Mouse (Mus musculus) limb, embryonic 15.5 days (tissue): ENCODE results near the gene Sobp. TPM values are rescaled to one million over a fixed set of nuclear protein-coding genes. Genes with fewer than 3 reads are reported as not detected.

ENCODE experiments used
- ATAC-seq: fragments of 200-750 bp; cut with Nextera tagmentation; 2 replicates; pipeline ENCODE4 v1.8.0; 2017; ENCODE audit warnings: low read depth, moderate TSS enrichment; ENCODE audit not compliant: insufficient number of reproducible peaks, low FRiP score, low TSS enrichment
- H3K27ac ChIP-seq: fragments of 300-500 bp; sonication (generic); 2 replicates; pipeline ENCODE4 v1.5.1; 2015; ENCODE audit warnings: moderate library complexity, mild to moderate bottlenecking, inconsistent platforms
- H3K27me3 ChIP-seq: fragments of 300-500 bp; sonication (generic); 2 replicates; pipeline ENCODE4 v1.6.1; 2015; ENCODE audit warnings: inconsistent platforms
- H3K36me3 ChIP-seq: fragments of 300-500 bp; sonication (generic); 2 replicates; pipeline ENCODE4 v1.6.1; 2015; ENCODE audit warnings: inconsistent platforms
- H3K4me1 ChIP-seq: fragments of 300-500 bp; sonication (generic); 2 replicates; pipeline ENCODE4 v1.6.1; 2015; ENCODE audit warnings: inconsistent platforms
- H3K4me2 ChIP-seq: fragments of 300-500 bp; sonication (generic); 2 replicates; pipeline ENCODE4 v1.6.1; 2015; ENCODE audit warnings: mild to moderate bottlenecking, inconsistent platforms
- H3K4me3 ChIP-seq: fragments of 300-500 bp; sonication (generic); 2 replicates; pipeline ENCODE4 v1.5.1; 2015; ENCODE audit warnings: mild to moderate bottlenecking, inconsistent platforms
- H3K9ac ChIP-seq: fragments of 300-500 bp; sonication (generic); 2 replicates; pipeline ENCODE4 v1.6.1; 2015; ENCODE audit warnings: inconsistent platforms
- H3K9me3 ChIP-seq: fragments of 300-500 bp; sonication (generic); 2 replicates; pipeline ENCODE4 v1.6.1; 2016; ENCODE audit warnings: inconsistent platforms
- whole genome bisulfite sequencing: fragments of 180-500 bp; shearing (Covaris S2); methylation state at CpG from one replicate; pipeline ENCODE4 v1.1.7; 2015; 5-methylcytosine and 5-hydroxymethylcytosine counted together
- polyA plus RNA-seq: library from polyadenylated mRNA; unstranded; fragments of >200 nt; fragmentation: Nextera tagmentation; extraction: Ambion mirVana; gene quantifications from 2 replicates; pipeline ENCODE4 v1.2.1, GENCODE M21; 2015

The Sobp gene
- polyA plus RNA-seq, 1 experiment from 2014 or later = 2.9 TPM

DNA sequence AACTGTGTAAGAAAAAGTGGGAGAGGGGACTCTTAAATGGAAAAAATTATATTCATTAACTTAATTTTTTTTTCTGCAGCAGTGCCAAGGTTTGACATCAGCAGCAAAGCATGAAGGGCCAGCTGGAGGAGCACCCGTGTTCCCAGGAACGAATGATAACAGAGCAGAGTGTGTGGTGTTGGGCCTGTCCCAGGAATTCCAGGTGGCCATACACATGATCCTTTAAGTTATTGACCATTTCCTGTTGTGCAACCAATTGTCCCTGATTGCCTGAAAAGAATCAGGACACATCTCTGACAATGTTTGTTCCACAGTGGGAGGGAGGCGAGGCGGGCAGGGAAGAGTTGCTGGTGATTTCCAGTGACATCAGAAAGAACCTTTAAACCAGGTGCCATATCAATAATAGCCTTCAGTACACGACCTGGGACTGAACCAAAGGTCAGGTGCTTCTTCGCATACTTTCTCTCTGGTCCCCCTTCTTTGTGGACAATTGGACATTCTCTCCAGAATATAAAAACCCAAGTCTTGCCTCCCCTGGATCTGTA lies 126.5 kb downstream of the Sobp start:
- H3K4me1 ChIP-seq = peaks cover 21% of the 10 kb centered on the region
- H3K4me3 ChIP-seq = no peak overlapping the region
- 65% methylated on average over 6 of the region's 6 CpGs for WGBS

DNA sequence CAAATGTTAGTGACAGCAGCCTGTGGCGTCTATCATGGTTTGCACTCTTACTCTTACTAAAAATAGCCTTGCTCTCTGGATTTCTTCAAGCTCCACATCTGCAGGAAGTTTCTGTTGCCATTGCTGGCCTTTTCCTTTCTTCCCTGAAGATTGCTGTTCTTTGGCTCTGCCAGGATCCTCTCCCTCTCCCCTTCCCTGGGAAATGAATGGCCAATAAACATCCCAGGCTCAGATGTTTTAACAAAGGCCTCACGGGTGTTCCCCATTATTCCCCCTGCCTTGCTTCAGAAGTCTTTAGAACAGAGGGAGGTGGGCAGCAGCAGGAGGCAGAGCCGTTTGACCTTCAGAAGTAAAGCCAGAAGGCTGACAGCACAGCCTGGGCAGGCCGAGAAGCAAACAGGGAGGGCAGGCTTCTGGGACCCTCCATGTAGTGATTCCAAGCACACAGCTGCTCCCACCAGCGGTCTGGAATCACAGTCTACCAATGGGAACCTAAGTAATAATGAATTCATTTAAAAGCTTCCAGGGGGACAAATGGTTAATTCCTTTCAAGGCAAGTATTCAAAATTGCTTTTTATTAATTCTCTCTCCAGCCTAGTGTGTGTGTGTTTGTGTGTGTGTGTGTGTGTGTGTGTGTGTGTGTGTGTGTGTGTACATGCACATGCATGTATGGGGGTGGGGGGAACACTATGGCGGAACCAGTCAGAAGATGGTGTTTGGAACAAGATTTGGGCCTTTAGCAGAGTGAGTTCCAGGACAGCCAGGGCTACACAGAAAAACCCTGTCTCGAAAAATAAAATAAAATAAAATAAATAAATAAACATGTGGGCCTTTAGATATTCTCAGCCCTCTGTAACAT lies 130.8 kb downstream of the Sobp start:
- peaks cover 23% of the 10 kb centered on the region for H3K4me1 ChIP-seq
- H3K4me3 ChIP-seq = no peak overlapping the region
- H3K9me3 ChIP-seq = no peaks in the 10 kb centered on the region
- WGBS = 20% methylated on average over 7 of the region's 7 CpGs
- H3K4me2 ChIP-seq = no peak overlapping the region
- H3K27me3 ChIP-seq = no peaks in the 10 kb centered on the region
- ATAC-seq = no peak
- peaks cover 6% of the 10 kb centered on the region; the same call in 1 of the 2 replicates for H3K36me3 ChIP-seq
- H3K9ac ChIP-seq = no peak overlapping the region
- peak overlapping the region; percentile 78 for H3K27ac ChIP-seq

More for the DNA sequence above, 126.5 kb downstream of the Sobp start:
- Histone ChIP-seq H3K36me3 (no peaks in the 10 kb centered on the region), H3K27ac (no peak overlapping the region), H3K9ac (no peak overlapping the region), H3K9me3 (no peaks in the 10 kb centered on the region), H3K4me2 (no peak overlapping the region), H3K27me3 (no peaks in the 10 kb centered on the region)
- no peak for ATAC-seq

DNA sequence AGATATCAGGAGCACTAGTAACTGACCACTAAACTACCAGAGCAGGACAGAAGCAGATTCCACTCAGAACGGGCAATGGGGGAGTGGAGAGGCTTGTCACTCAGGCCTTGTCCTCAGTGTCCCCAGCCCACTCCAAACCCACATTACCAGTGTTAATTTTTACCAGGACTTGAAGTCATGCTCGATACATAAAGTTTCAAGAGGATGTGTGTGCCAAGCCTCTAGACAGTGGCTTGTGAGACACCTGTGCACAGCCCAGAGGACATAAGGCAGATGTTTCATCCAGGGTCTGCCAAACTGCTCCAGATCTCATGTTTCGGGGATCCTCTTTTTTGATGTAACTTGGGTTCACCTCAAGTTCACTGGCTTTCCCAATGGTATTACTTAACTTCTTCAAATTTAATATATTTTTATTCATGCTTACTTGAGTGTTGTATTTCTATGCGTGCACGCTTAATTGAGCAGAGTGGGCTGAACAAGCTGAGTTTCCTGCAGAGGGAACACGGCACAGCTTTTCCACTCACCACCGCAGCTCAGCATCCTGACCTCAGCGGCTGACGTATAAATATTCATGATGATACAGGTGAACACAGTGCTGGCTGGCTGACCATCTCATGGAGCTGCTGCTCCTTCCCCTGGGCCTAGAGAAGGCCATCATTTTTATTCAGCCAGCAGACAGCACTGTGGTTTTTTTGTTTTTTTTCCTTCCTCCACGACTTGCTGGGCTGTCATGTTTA lies 131.6 kb downstream of the Sobp start:
- H3K36me3 ChIP-seq = peaks cover 6% of the 10 kb centered on the region; the same call in 1 of the 2 replicates
- H3K4me3 ChIP-seq = no peak overlapping the region
- no peaks in the 10 kb centered on the region for H3K9me3 ChIP-seq
- no peaks in the 10 kb centered on the region for H3K27me3 ChIP-seq
- no peak for ATAC-seq
- H3K27ac ChIP-seq = peak overlapping the region; percentile 78
- H3K4me2 ChIP-seq = no peak overlapping the region
- no peak overlapping the region for H3K9ac ChIP-seq
- peaks cover 20% of the 10 kb centered on the region for H3K4me1 ChIP-seq
- 32% methylated on average over 10 of the region's 10 CpGs for WGBS

DNA sequence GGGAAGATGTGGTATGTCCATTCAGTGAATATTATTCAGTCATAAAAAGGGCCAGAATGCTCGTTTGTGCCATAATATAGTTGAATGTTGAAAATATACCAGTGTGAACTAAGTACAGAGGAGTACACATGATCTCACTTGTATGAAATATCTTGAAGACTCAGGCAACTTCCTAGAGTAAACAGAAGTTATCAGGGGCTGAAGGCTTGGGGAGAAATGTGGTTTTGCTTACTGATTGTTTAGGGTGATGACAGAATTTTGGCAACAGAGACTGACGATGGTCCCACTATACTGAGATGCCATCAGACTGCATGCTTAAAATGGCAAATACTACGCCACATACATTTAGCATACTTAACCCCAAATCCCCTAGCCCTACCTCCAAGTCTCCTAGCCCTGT lies 132.5 kb downstream of the Sobp start:
- no peaks in the 10 kb centered on the region for H3K9me3 ChIP-seq
- peaks cover 22% of the 10 kb centered on the region for H3K4me1 ChIP-seq
- no peak overlapping the region for H3K27ac ChIP-seq
- H3K27me3 ChIP-seq = no peaks in the 10 kb centered on the region
- no peak overlapping the region for H3K4me3 ChIP-seq
- 85% methylated on average over 3 of the region's 3 CpGs for WGBS
- peaks cover 6% of the 10 kb centered on the region; the same call in 1 of the 2 replicates for H3K36me3 ChIP-seq
- H3K4me2 ChIP-seq = no peak overlapping the region
- no peak for ATAC-seq
- no peak overlapping the region for H3K9ac ChIP-seq

DNA sequence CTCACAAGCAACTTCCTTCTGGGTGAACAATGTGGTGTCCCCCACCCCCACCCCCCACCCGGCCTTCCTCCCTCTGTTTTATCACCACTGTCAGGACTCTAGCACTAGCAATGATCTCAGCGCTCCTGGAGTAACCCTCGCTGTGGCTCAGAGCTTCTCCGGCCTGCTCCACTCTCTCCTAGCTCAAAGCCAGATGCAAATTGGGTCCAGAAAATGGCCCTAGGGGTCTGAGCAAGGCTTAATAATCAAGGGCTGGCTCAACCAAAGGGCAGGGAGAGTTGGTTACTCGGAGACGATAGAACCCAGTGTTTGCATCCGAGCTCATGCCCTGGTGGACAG lies 136.9 kb downstream of the Sobp start:
- no peaks in the 10 kb centered on the region for H3K9me3 ChIP-seq
- H3K4me2 ChIP-seq = no peak overlapping the region
- peaks cover 6% of the 10 kb centered on the region; the same call in 1 of the 2 replicates for H3K36me3 ChIP-seq
- H3K4me3 ChIP-seq = no peak overlapping the region
- peaks cover 9% of the 10 kb centered on the region; the same call in 1 of the 2 replicates for H3K4me1 ChIP-seq
- no peak overlapping the region for H3K27ac ChIP-seq
- no peaks in the 10 kb centered on the region for H3K27me3 ChIP-seq
- 37% methylated on average over 7 of the region's 7 CpGs for WGBS
- no peak overlapping the region for H3K9ac ChIP-seq
- no peak for ATAC-seq

DNA sequence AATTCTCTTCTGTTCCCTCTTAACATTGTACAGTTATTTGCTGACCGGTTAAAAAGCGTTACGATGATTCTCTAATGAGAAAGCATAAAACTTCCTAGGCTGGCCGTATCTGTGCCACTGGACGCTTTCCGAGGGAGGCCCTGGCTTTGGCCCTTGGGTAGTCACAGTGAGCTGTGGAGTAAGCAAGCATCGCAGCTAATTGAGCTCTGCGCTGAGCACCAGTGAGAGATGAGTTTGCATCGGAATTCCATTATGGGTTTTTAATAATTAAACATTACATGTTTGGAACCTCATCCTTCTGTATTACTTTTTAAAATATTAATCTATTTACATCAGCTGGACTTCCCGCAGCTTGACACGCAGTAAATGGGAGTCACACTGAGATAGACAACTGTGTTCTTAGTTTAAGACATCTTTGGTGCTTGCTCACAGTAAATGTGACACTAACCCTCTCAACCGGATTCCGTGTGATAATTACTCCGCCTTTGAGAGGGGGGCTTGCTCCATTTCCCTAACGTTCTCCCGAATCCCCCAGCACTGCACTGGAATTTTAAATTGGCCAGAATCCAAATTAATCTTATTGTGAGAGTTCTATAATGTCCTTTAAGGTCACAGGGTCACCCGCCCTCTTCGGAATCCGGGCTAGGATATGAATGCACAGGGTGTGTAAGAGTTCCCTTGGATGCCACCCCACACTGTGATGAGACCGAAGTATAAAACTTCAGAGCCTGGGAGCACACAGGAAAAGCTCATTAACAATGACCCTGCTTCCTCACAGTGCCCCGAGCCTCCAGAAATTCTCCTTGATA lies 137.5 kb downstream of the Sobp start:
- H3K27ac ChIP-seq = no peak overlapping the region
- H3K9me3 ChIP-seq = no peaks in the 10 kb centered on the region
- H3K36me3 ChIP-seq = peaks cover 6% of the 10 kb centered on the region; the same call in 1 of the 2 replicates
- no peaks in the 10 kb centered on the region for H3K27me3 ChIP-seq
- H3K4me2 ChIP-seq = no peak overlapping the region
- no peak for ATAC-seq
- no peak overlapping the region for H3K4me3 ChIP-seq
- WGBS = 62% methylated on average over 21 of the region's 21 CpGs
- peaks cover 8% of the 10 kb centered on the region; the same call in 1 of the 2 replicates for H3K4me1 ChIP-seq
- no peak overlapping the region for H3K9ac ChIP-seq

DNA sequence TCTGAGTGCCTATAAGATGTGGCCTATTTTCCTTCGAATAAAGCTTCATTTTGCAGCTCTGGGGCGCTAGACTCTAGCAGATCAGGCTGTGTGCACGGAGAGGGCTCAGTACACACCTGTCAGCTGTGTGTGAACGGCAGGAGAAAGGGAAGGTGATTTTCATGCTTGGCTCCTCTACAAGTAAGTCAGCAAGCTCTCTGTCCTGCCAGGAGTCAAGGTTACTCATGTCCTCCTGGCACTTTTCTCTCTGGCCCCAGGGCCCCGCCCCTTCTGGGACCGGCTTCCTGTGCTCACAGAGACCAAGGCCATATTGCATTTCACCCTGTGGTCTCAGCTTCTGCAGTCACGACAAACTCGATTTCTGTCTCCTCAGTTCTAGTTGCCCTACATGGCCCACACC lies 138.8 kb downstream of the Sobp start:
- no peak overlapping the region for H3K9ac ChIP-seq
- ATAC-seq = no peak
- 60% methylated on average over 8 of the region's 8 CpGs for WGBS

DNA sequence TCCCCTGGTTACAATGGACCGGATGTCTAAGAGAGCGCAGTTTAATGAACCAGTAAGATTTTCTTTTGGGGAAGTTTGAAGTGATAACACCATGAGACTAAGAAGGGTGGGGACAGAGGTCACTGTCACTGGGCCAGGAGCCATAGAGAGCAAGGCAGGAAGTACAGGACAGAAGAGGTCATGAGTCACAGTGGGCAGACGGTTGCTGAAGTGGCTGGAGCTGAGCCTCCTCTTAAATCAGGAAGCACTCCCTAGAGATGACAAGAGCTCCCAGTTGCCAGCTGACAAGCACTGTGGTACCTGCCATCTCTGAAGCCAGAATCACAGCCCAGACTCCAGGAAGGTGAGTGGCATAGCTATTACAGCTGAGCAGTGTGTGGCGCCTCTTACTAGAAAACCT lies 139.5 kb downstream of the Sobp start:
- Histone ChIP-seq H3K9ac (no peak overlapping the region), H3K27me3 (no peaks in the 10 kb centered on the region), H3K36me3 (peaks cover under 1% of the 10 kb centered on the region; the same call in 1 of the 2 replicates), H3K4me2 (no peak overlapping the region), H3K4me3 (no peak overlapping the region), H3K9me3 (no peaks in the 10 kb centered on the region), H3K27ac (no peak overlapping the region), H3K4me1 (peaks cover 8% of the 10 kb centered on the region; the same call in 1 of the 2 replicates)
- no peak for ATAC-seq
- 74% methylated on average over 4 of the region's 4 CpGs for WGBS

More for the DNA sequence above, 138.8 kb downstream of the Sobp start:
- no peaks in the 10 kb centered on the region for H3K9me3 ChIP-seq
- peaks cover 6% of the 10 kb centered on the region; the same call in 1 of the 2 replicates for H3K36me3 ChIP-seq
- no peak overlapping the region for H3K27ac ChIP-seq
- no peak overlapping the region for H3K4me3 ChIP-seq
- no peaks in the 10 kb centered on the region for H3K27me3 ChIP-seq
- H3K4me1 ChIP-seq = peaks cover 8% of the 10 kb centered on the region; the same call in 1 of the 2 replicates
- no peak overlapping the region for H3K4me2 ChIP-seq

DNA sequence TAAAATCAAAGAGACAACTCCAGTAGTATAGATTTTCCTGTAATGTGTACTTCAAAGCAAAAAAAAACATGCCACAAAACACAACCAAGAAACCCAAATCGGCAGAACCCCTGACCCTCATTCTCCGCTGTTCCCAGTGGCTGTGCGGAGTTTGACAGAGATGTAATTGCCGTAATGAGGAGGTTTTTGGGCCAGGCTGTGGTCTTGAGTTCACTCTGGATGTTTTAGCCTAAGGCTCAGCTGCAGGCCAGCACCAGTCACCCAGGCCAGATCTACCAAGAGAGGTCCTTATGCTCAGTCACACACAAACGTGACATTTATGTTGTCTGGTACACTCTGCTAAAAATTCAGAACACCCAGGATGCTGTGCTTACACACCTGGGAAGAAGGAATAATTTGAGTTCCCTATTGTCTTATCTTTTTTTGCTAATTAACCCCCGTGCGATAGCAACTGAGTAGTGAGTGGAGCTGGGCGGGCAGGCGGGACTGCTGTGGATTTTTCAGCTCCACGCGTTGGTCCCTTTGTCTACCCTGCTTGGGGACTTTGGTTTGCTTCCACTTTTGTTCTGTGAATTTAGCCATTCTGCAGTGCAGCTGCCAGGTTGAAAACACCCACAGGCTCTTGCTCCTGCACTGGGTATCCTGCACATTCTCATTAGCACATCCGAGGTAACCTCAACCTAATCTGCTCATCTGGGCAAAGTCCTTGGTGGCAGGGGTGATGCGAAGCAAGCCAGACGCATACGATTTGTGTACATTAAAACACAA lies 140.7 kb downstream of the Sobp start:
- Histone ChIP-seq H3K9ac (no peak overlapping the region), H3K27me3 (no peaks in the 10 kb centered on the region), H3K4me2 (no peak overlapping the region), H3K9me3 (no peaks in the 10 kb centered on the region), H3K27ac (no peak overlapping the region), H3K4me1 (peaks cover 8% of the 10 kb centered on the region; the same call in 1 of the 2 replicates), H3K36me3 (no peaks in the 10 kb centered on the region), H3K4me3 (no peak overlapping the region)
- WGBS = 75% methylated on average over 15 of the region's 15 CpGs
- no peak for ATAC-seq

DNA sequence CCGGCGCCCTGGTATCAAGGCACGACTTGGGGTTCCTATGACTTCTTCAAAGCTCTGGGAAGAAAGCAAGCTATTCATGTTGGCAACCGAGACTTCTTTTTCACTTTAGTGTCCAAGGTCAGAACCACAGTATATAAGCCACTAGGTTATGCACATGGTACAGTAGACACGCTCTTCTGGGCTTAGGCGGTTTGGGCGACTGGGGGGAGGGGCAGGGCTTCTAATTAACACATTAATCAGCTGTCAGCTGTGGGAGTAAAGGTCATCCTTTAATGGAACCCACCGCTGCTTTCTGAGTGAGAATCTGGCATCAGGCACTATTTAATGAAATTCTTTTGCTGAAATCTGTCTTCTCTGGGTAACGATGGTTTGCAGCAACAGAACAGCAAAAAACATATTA lies 147.3 kb downstream of the Sobp start:
- H3K4me1 ChIP-seq = peaks cover 7% of the 10 kb centered on the region
- peaks cover 20% of the 10 kb centered on the region for H3K27me3 ChIP-seq
- no peak overlapping the region for H3K4me3 ChIP-seq
- no peak overlapping the region for H3K27ac ChIP-seq
- H3K36me3 ChIP-seq = no peaks in the 10 kb centered on the region
- no peaks in the 10 kb centered on the region for H3K9me3 ChIP-seq
- 54% methylated on average over 9 of the region's 9 CpGs for WGBS
- H3K4me2 ChIP-seq = no peak overlapping the region
- no peak overlapping the region for H3K9ac ChIP-seq
- no peak for ATAC-seq
